In the genomic region with DNA sequence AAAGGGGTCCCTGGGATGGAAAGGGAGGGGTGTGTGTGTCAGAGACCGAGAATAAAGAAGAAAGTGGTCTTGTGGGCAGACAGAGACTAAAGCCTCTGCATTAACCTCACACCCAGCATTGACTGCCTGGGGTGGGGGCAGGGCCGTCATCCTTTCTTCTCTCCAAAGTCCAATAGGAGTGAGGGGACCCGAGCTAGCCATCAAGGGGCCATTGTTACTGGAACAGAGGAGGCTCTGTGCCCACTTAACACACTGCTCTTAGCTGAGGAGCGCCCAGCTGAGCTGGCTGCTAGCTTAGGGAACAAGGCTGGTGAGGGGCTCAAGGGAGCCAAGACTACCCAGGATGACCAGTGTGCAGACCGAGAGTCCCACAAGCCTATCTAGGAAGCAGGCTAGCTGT, we compare ENCODE assay signal across 11 mouse cellular contexts. TPM values are rescaled to one million over a fixed set of nuclear protein-coding genes. Genes with fewer than 3 reads are reported as not detected.
A peak's percentile ranks its signal among the peaks of the same experiment; 100 is the strongest.
DNase-seq lines count a peak whose midpoint lies in the region; ATAC-seq lines count a peak whose summit lies in the region.
"Had no signal": no experiment of that assay in that cellular context is flagged by ENCODE, and none has a peak within 500 bp of the region (broad histone marks: within the 10 kb centered on the region; RNA-seq: fewer than 3 reads in every experiment).

No protein-coding gene starts in this region.

- no peaks in the 10 kb centered on the region for H3K27me3 ChIP-seq in kidney, embryonic 16.5 days (ENCODE audit: insufficient read depth, low read length)
- H3K27me3 ChIP-seq in hindbrain, embryonic 12.5 days, result no peaks in the 10 kb centered on the region
- no peaks in the 10 kb centered on the region for H3K27me3 ChIP-seq in midbrain, embryonic 16.5 days (ENCODE audit: control insufficient read depth, insufficient read depth, low read depth, low read length)

- no peak for DNase-seq in kidney, postnatal 10 days
- DNase-seq in embryo, embryonic 11 days, result peak; percentile 72
- DNase-seq in cerebellum, postnatal 4 days (ENCODE audit: low spot score in 2 of 2), result no peak
- DNase-seq in adrenal gland, postnatal 4 days (ENCODE audit: low spot score in 2 of 2), result no peak
- DNase-seq in urinary bladder, postnatal 4 days (ENCODE audit: low spot score in 2 of 2), result no peak
- DNase-seq: adrenal gland, adult 8-10 months; lung, postnatal 4 days had no signal

- H3K9ac ChIP-seq in kidney, embryonic 16.5 days (replicated peaks; ENCODE audit: low read length), result no peak overlapping the region
- no peak overlapping the region for H3K9ac ChIP-seq in hindbrain, embryonic 12.5 days
- no peak overlapping the region for H3K9ac ChIP-seq in midbrain, embryonic 16.5 days (ENCODE audit: low read depth, low read length)

- H3K27ac ChIP-seq in kidney, embryonic 16.5 days (ENCODE audit: low read length), result peak overlapping the region; percentile 75
- H3K27ac ChIP-seq in hindbrain, embryonic 12.5 days, result peak overlapping the region; percentile 88
- peak overlapping the region; percentile 70 for H3K27ac ChIP-seq in midbrain, embryonic 16.5 days (ENCODE audit: low read length)

- H3K4me3 ChIP-seq in kidney, embryonic 16.5 days (ENCODE audit: low read length), result no peak overlapping the region
- no peak overlapping the region for H3K4me3 ChIP-seq in hindbrain, embryonic 12.5 days
- H3K4me3 ChIP-seq in midbrain, embryonic 16.5 days (ENCODE audit: low read depth, low read length), result no peak overlapping the region
- H3K4me3 ChIP-seq: erythroblast, embryonic 14.5 days had no signal

- WGBS in kidney, embryonic 16.5 days, result 31% methylated on average over 5 of the region's 5 CpGs
- 15% methylated on average over 5 of the region's 5 CpGs for WGBS in hindbrain, embryonic 12.5 days
- WGBS in midbrain, embryonic 16.5 days, result 14% methylated on average over 5 of the region's 5 CpGs

- no peak overlapping the region for H3K4me2 ChIP-seq in kidney, embryonic 16.5 days (replicated peaks; ENCODE audit: low read depth, low read length)
- 0 out of 2 replicates have a peak overlapping the region, but pooled peaks have one; percentile 6 for H3K4me2 ChIP-seq in hindbrain, embryonic 12.5 days (replicated peaks)
- H3K4me2 ChIP-seq in midbrain, embryonic 16.5 days (ENCODE audit: low read length), result no peak overlapping the region

- peak; percentile 44 for ATAC-seq in kidney, embryonic 16.5 days (ENCODE audit: low FRiP score, low TSS enrichment)
- peak; percentile 90 for ATAC-seq in hindbrain, embryonic 12.5 days (ENCODE audit: low FRiP score)
- peak; percentile 90 for ATAC-seq in midbrain, embryonic 16.5 days

- H3K36me3 ChIP-seq in kidney, embryonic 16.5 days (ENCODE audit: insufficient read depth, low read length), result no peaks in the 10 kb centered on the region
- no peaks in the 10 kb centered on the region for H3K36me3 ChIP-seq in hindbrain, embryonic 12.5 days
- no peaks in the 10 kb centered on the region for H3K36me3 ChIP-seq in midbrain, embryonic 16.5 days (ENCODE audit: control insufficient read depth, insufficient read depth, low read length)

- H3K9me3 ChIP-seq in kidney, embryonic 16.5 days (ENCODE audit: low read length), result no peaks in the 10 kb centered on the region
- no peaks in the 10 kb centered on the region for H3K9me3 ChIP-seq in hindbrain, embryonic 12.5 days (replicated peaks)
- no peaks in the 10 kb centered on the region for H3K9me3 ChIP-seq in midbrain, embryonic 16.5 days (replicated peaks; ENCODE audit: control insufficient read depth, low read length, poor library complexity, severe bottlenecking)

- H3K4me1 ChIP-seq in kidney, embryonic 16.5 days (ENCODE audit: insufficient read depth, low read length), result peaks cover 21% of the 10 kb centered on the region
- peaks cover 25% of the 10 kb centered on the region for H3K4me1 ChIP-seq in hindbrain, embryonic 12.5 days
- peaks cover 4% of the 10 kb centered on the region; the same call in 1 of the 2 replicates for H3K4me1 ChIP-seq in midbrain, embryonic 16.5 days (ENCODE audit: control insufficient read depth, insufficient read depth, low read length)

RNA-seq across cellular contexts. Expression of a gene that starts 16.3 kb away (rescaled TPM):
- 2.1 and 2.2 TPM in 2 replicates for polyA plus RNA-seq in kidney, embryonic 16.5 days (2015; fragmentation: Nextera tagmentation; extraction: Ambion mirVana)
- polyA plus RNA-seq in hindbrain, embryonic 12.5 days (2016; fragmentation: Nextera tagmentation; extraction: Ambion mirVana), result 3.2 and 3.7 TPM in 2 replicates
- polyA plus RNA-seq in midbrain, embryonic 16.5 days (2015; fragmentation: Nextera tagmentation; extraction: Ambion mirVana), result 0.97 and 1.0 TPM in 2 replicates
- total RNA-seq in adrenal gland, postnatal 4 days (2021), result 1 to 10 TPM; 3.2 to 3.4 TPM
- polyA plus RNA-seq: erythroblast, embryonic 14.5 days had no signal
